Mouse (Mus musculus) erythroblast, adult 5-6 weeks (primary cell): ENCODE data around the gene Ankrd52. TPM values are rescaled to one million over a fixed set of nuclear protein-coding genes. Genes with fewer than 3 reads are reported as not detected.

Experiments used
- ATAC-seq: replicated peaks from 2 replicates; pipeline ENCODE4 v1.8.0; 2016; ENCODE audit warnings: moderate number of reproducible peaks, mild to moderate bottlenecking, moderate TSS enrichment, inconsistent platforms; ENCODE audit not compliant: poor library complexity, low FRiP score, severe bottlenecking
- total RNA-seq, 2 experiments: library from RNA; stranded (forward) in 1 of 2; stranded (reverse) in 1 of 2; fragments of 150-400 nt in 1 of 2; fragments of 200-764, 138-1000 nt in 1 of 2; gene quantifications; 2 replicates each; pipeline versions ENCODE4 v1.2.3 to v1.2.4; 2015 to 2017; ENCODE audit warnings: low replicate concordance in 2 of 2

Gene Ankrd52
- total RNA-seq, 2 experiments from 2014 or later: 2.9 to 30.0 TPM

DNA sequence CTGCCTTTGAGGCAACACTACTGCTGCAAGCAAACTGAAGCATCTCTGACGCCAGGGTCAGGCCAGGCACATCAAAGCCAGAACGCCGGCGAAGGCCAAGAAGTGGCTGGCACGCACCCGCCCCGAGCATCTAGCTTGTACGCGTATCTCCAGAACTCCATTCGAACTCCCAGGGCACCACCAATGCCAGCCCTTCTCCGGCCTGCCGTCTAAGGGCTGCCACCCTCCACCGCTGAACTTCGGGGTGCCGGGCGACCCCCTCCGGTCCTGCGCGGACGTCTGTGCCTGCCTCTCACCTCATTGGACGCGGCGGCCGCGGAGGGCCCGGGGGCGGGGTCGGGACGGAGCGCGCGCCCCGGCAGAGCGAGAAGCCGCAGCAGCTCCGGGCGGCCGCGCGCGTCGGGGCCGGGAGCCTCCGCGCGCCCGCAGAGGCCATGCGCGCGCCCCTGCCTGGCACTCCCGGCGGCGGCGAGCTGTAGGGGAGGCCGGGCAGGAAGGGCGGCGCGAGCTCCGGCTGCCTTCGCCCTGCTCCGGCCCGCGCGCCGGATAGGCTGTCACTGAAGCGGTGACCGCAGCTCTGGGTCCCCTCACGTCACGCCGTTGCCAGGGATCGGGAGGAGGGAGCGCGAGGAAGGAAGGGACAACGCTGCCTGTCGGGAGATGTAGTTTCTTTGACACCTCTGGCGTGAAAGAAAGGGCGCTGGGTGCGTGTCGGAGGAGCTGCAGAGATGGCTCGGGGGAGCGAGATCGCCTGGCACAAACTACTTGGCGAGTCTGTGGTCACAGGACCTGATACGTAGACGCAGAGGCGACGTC lies 8.3 kb upstream of the Ankrd52 start, which contains the start of gene Coq10a:
Gene Coq10a (minus strand): TSS at position 596 of the 816 bp plus-strand sequence.
- peak; percentile 90 for ATAC-seq

DNA sequence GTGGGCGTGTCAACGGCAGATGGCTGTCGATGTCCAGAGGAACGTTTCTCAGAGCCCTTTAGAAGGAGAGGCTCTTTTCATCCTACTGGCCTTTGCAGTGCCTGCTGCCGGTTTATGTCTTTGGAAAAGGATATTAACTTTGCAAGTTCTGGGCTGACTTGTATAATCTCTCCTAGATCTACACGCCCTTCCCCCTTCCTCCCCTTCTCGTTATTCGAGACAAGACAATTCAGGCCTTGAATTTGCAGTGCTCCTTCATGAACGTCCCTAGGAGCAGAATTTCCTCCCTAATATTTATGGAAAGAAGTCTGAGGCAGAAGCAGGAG lies 7.7 kb upstream of the Ankrd52 start:
- ATAC-seq: peak; percentile 10

DNA sequence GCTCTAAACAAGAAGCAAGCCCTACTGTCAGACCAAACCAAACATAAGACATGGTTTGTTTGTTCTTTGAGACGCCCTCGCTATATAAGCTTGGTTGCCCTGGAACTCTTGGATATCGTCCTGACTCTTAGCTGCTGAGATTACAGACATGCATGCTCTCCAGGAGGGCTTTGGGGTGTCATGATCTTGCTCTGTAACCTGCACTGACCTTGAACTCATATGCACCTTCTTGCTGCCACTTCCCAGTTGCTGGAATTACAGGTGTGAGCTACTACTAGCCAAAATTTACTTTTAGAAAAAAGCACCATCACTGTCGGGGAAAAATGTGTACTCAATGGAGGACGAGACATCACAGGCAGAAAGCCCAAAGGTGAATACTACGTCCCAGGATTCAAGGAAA lies 7.3 kb upstream of the Ankrd52 start:
- no peak for ATAC-seq

DNA sequence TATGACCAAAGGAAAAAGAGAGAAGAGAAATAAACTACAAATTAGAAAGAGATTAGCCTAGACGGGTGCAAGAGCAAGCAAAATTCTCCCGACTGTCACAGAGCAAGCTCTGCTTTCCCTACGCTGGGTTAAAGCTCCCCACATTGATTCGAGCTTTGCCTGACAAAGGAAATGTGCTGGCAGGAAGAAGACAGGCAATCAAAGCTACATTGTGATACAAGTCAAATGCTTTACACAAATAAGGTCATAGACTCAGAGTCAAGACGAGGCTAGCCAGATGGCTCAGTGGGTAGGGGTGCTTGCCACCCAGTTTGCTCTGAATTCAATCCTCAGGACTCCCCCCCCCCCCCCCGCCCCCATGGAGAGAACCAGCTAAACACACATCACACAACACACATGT lies 6.9 kb upstream of the Ankrd52 start:
- no peak for ATAC-seq

DNA sequence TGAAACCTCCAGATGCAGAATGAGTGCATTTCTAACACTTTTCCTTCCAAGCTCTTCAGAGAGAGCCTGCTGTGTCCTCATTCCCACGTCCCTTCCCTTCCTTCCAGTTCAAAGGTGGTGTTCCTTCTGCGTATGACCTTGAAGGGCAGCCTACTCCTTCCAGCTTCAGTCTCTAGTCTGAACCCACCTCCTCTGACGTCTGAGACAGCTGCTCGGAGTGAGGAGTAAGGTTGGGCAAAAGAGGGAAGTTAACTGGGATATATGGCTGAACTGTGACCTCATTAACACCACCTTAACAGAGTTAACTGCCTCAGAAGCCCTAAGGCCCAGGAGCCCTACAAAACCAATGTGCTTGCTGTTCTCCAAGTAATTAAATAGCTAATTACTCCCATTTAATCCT lies 6.3 kb upstream of the Ankrd52 start:
- ATAC-seq: no peak

DNA sequence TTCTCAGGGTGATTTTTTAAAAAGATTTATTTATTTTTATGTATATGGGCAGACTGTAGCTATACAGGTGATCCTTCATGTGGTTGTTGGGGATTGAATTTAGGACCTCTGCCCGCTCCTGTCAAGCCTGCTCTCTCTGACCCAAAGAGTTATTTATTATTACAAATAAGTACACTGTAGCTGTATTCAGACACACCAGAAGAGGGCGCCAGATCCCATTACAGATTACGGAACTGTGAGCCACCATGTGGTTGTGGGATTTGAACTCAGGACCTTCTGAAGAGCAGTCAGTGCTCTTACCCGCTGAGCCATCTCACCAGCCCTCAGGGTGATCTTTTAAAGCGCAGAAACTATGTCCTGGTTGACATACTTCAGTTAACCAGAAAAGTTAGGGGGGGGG lies 4.8 kb upstream of the Ankrd52 start:
- ATAC-seq: no peak

DNA sequence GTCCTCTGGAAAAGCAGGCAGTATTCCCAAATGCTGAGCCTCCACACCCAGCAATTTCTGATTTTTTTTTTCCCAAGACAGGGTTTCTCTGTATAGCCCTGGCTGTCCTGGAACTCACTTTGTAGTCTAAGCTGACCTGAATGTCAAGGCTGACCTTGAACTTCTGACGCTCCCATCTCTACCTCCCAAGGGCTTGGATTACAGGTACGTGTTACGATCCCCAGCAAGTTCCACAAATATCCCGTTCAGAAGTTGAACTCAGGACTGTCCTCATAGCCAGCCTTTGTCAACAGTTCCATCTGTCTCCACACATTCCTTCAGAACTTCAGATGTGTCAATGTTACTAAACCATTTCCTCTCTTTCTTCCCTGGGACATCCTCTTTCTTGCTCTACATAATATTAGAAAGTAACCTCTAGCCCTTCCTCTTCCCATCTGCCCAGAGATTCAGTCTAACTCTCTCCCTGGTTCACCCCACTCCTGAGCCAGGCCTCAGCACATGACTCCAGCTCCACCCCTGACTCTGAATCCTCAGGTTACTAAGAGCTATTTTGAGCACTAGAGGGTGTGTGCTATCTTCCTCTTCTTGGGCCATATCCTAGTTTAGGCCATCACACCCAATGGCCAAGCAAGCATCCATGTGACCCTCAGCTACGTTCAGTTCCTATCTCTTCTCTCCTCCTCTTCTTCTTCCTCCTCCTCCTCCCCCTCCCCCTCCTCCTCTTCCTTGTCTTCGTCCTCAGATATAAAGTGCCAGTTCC lies 3.7 kb upstream of the Ankrd52 start:
- ATAC-seq: no peak

DNA sequence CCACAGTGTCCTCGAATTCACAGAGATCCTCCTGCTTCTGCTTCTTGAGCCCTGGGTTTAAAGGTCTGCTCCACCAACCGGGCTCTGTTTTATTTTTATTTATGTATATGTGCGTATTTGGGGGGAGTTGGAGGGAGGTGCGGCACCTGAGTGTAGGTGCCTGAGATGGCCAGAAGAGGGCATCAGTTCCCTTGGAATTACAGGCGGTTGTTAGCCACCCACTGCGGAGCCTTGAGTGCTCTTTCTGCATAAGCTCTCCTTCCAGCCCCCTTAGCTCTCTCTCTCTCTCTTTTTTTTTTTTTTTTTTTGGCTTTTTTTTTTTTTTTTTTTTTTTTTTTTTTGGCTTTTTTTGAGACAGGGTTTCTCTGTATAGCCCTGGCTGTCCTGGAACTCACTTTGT lies 2.5 kb upstream of the Ankrd52 start:
- 0 out of 2 replicates have a peak, but pooled peaks have one; percentile 32 for ATAC-seq

DNA sequence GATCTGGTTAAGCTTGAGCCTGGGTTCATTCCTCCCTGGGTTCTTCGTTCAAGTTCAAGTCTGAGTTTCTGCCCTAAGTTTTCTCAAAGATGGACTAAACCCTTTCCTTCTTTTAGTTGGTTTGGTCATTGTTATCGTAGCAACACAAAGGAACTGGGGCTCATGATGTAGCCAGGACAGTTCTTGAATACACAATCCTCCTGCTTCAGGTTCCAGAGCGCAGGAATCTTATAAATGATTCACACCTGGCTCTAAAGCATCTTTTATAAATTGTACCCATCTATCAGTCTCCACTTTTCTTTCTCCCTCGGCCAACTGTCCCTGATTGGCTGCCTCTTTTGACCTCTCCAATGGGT lies 838 bp upstream of the Ankrd52 start:
- no peak for ATAC-seq

DNA sequence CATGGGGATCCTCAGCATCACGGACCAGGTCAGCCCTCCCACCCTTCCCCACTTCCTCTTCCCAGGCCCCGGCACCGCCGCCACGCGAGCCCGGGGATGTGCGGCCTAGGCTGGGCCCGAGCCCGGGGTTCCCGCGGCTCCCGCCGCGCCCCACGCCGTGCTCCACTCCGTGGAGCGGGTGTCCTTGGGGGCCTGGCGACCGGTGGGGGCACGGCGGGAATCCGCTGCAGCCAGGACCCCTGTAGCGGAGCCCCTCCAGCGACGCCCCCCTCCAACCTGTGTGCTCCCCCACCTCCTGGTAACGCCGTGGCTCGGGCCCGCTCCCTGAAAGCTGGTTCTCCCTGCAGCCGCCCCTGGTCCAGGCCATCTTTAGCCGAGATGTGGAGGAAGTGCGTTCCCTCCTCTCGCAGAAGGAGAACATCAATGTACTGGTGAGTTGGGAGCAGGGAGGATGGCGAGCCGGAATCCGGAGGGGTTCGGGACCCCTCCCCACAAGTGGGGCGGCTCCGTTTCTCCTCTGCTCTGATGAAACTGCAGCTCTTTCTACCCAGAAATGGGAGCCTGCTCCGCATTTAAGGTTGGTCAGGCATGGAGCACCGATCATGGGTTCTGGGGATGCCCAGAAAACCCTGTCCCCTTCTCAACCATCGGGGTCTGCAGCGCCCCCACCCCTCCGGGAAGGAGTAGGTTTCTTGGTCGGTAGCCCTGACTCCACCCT lies 466 bp downstream of the Ankrd52 start:
- ATAC-seq: peak; percentile 32

DNA sequence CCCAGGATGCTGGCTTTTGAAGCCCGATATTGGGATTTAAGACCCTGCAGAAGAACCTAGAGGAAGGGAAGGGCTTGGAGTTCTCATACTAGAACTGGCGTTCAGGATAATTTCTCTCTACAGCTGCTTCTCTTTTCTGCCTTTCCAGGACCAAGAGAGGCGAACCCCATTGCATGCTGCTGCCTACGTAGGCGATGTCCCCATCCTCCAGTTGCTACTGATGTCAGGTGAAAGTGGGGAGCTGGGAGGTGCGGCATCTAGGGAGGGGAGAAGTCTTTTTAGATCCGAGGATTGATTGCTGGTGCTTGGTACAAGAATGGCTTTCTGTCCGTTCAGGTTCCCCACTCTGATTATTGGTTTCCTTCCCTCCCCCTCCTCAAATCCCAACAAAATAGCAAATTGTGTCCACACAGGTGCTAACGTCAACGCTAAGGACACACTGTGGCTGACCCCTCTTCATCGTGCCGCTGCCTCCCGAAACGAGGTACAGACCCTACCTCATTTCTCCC lies 1.1 kb downstream of the Ankrd52 start:
- ATAC-seq: no peak

DNA sequence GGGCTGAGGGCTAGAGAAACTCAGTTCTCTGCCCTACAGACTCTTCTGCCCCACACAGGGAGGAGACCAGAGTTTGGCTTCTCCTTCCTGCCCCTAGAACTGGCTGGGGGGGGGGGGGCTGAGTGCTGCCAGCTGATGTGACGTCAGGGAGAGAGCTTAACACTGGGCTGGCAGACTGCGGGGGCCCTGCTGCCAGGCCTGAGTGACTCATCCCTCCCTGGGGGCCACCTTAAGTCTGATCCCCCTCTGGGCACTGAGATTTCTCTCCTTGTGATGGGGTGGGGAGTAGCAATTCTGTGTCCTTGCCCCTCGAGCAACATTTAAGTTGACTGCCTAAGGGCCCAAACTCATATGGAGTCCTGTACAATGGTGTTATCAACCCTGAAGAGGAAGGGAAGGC lies 1.5 kb downstream of the Ankrd52 start:
- no peak for ATAC-seq

DNA sequence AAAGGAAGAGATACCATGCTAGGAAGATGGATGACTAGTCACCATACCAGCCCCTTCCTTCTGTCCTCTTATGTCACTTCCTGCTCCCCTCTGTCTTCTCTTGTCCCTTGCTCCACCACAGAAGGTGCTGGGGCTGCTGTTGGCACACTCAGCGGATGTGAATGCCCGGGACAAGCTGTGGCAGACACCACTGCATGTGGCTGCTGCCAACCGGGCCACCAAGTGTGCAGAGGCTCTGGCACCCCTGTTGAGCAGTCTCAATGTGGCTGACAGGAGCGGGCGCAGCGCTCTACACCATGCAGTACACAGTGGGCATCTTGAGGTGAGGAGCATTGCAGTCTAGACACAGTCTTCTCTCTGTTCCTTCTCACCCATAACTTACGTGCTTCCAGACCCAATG lies 2.3 kb downstream of the Ankrd52 start:
- ATAC-seq: no peak

DNA sequence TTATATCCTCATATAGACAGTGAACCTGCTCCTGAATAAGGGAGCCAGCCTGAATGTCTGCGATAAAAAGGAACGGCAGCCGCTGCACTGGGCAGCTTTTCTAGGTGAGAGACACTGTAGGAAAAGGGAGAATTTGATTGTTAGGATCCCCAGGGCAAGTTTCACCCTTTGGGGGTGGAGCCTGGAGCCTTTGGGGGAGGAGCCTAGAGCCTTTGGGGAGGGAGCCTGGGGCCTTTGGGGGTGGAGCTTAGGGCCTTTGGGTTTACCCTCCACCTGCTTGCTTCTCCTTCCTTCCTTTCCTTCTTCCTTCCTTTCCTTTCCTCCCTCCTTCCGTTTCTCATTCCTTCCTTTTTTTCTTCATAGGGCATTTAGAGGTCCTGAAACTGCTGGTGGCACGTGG lies 3.6 kb downstream of the Ankrd52 start:
- no peak for ATAC-seq

DNA sequence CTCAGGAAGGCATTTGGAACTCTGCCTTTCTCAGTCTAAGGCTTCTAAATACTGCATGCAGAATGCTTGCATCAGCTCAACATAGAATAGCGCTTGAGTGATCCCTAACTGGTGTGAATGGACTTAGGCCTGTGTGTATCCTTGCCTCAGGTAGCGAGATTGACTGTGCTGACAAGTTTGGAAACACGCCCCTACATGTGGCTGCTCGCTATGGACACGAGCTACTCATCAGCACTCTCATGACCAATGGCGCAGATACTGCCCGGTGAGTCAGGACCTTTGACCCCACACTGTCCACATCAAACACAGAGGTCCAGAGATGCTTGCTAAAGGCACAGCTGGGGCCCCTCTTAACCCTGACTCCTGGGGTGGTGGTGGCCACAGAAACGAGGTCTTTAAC lies 5.6 kb downstream of the Ankrd52 start:
- no peak for ATAC-seq

DNA sequence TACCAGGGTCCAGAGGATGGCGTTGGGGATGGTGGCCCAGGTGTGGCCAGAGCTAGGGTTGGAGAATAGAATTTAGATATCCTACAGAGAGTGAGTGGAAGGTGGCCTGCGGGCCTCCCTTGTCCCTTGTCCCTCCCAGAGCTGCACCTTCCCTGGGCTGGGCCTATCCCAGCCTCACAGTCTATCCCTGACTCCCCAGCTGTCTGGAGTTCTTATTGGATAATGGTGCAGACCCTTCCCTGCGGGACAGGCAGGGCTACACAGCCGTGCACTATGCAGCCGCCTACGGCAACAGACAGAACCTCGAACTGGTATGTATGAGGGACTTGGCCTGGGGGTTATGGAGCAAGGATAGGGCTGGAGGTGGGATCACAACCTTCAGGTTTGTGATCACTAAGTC lies 9.0 kb downstream of the Ankrd52 start:
- no peak for ATAC-seq

DNA sequence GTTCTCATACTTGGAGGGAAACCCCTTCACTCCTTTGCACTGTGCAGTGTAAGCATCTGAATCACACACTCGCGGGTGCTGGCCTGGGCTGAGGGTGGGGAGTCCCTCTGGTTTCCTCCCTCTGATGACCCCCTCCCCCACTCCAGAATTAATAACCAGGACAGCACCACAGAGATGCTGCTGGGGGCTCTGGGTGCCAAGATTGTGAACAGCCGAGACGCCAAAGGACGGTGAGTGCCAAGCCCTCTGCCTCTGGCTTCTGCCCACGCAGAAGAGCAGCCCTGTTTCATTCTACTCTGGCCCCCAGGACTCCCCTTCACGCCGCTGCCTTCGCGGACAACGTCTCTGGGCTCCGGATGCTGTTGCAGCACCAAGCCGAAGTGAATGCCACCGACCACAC lies 12.0 kb downstream of the Ankrd52 start:
- no peak for ATAC-seq

DNA sequence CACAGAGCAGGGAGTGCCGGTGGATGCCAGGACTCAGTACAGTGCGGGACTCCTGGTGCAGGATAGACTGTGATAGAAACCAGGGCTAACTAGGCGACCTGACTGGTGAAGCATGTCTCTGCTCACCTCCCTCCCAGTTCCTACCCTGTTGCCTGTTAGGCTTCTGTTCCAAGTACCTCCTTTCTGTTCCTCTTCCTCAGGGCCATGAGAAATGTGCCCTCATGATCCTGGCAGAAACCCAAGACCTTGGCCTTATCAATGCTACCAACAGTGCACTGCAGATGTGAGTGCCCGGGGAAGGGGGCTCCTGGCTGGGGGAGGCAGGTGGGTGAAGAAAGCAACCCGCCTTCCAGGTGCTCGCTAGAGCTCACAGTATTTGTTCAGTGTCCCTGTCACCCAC lies 12.7 kb downstream of the Ankrd52 start:
- ATAC-seq: no peak

DNA sequence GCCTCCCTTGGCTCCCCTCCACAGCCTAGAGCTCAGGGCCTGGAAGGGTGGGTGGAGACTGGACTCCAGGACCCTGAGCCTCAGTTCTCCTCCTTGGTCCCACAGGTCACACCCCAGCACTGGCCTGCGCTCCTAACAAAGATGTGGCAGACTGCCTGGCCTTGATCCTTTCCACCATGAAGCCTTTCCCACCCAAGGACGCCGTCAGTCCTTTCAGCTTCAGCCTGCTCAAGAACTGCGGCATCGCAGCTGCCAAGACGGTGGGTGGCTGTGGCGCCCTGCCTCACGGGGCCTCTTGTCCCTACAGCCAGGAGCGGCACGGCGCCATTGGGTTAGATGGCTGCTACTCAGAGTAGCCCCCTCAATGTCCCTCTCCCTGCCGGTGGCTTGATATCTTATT lies 13.5 kb downstream of the Ankrd52 start:
- ATAC-seq: no peak

DNA sequence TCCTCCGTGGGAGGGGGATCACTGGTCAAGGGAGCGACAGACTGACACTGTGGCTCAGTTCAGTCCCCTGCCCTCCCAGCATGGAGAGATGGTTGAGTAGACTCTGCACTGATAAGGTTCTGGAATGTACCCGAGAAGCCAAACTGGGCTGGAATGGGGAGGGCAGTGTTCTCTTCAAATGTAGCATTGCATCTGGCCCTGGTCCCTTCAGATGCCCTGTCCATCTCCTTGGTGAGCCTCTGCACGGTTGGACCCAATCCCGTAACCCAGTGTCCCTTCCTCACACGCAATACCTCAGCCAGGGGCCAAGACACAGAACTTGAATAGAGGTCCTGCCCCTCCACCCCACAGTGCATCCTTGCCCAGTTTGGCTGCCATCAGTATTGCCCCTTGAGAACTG lies 14.9 kb downstream of the Ankrd52 start:
- no peak for ATAC-seq
